Mouse (Mus musculus): ENCODE data around the gene Pcdh15. TPM values are rescaled to one million over a fixed set of nuclear protein-coding genes. Genes with fewer than 3 reads are reported as not detected.

Pcdh15 gene
- polyA plus RNA-seq, 1 experiment from 2014 or later = 0.87 TPM

DNA sequence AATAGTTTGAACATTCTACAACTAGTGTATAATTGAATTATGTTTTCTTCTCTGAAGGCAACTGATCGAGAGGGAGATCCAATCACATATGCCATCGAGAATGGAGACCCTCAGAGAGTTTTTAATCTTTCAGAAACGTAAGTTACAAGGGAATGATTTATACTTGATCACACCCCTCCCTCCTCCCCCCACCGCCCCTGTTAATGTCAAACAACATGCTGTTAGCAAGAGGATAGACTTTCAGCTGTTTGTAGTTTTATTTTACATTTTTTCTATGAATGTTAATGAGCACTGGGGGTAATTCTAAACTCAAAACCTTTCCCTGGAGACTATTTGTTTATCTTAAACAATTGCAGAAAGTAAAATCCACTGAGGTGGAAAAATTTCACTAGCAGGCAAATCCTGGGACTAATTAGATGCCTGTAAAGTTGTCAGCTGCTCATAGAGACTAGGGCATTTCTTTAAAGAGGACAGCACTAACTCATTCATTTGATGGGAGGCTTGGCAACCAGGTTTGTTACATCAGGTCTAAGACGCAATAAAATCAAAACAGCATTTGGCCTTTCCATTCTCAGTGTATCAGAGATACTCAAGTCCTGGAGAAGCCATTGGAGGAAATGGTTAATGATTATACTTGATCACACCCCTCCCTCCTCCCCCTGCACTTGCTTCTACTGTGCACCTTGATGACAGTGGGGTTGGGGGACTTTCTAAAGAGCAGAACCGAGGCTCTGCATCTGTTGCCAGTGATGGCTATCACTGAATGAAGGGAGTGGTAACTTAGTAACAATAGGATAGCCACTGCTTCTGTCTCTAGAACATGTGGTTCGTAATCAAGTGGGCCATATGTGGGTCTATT is 1280.4 kb downstream of the Pcdh15 start:
- H3K36me3 ChIP-seq = no peaks in the 10 kb centered on the region
- no peak overlapping the region for H3K27ac ChIP-seq
- WGBS = 23% methylated on average over 7 of the region's 7 CpGs
- H3K4me1 ChIP-seq = no peaks in the 10 kb centered on the region
- ATAC-seq (ENCODE audit: insufficient number of reproducible peaks, low FRiP score, low TSS enrichment, low read depth) = no peak
- no peak overlapping the region for H3K4me3 ChIP-seq
- H3K4me2 ChIP-seq = no peak overlapping the region
- no peaks in the 10 kb centered on the region for H3K27me3 ChIP-seq
- H3K9me3 ChIP-seq = no peaks in the 10 kb centered on the region
- no peak overlapping the region for H3K9ac ChIP-seq

DNA sequence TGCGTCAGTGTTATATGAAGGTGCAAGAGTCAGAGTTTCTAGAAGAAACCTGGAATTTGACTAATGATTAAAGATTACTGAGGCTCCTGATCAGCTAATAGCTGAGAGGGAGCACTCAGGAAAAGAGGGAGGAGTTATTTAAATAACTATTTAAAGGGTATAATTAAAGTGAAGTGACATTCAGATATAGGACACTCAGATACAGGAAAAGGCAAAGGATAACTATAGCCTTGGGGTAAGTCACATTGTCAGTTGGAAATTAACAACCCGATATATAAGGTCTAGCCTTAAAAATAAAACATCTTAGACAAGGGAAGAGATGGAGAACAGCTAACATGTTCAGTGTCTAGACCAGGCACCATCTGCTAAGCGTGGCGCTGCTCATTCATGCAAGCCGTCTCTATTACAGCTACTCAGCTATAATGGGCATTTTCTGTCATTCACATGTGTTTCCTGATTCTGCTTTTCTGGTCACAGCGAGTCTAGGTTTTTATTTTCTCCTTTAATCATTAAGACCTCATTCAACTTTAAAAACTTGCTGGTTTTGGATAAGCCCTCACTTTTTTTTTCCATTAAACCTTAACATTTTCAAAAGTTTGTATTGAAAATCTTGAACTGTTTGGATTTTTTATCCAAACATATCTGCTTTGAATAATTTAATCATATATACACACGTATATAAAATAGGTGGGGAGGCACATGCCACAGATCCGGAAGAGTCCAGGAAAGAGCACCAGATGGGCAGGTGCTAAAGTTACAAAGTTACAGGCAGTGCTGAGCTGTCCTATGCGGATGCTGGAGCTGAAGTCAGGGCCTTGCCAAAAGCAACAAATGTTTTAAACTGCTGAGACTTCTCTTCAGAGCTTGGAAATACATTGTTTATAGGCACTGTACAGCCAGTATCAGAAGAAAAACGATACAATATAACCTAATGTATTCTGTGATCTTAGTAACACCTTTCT is 1288.7 kb downstream of the Pcdh15 start:
- H3K36me3 ChIP-seq = no peaks in the 10 kb centered on the region
- H3K9ac ChIP-seq = no peak overlapping the region
- no peaks in the 10 kb centered on the region for H3K9me3 ChIP-seq
- H3K27ac ChIP-seq = no peak overlapping the region
- H3K4me3 ChIP-seq = no peak overlapping the region
- no peaks in the 10 kb centered on the region for H3K27me3 ChIP-seq
- WGBS = 38% methylated on average over 10 of the region's 10 CpGs
- no peaks in the 10 kb centered on the region for H3K4me1 ChIP-seq
- no peak for ATAC-seq (ENCODE audit: insufficient number of reproducible peaks, low FRiP score, low TSS enrichment, low read depth)
- H3K4me2 ChIP-seq = no peak overlapping the region

DNA sequence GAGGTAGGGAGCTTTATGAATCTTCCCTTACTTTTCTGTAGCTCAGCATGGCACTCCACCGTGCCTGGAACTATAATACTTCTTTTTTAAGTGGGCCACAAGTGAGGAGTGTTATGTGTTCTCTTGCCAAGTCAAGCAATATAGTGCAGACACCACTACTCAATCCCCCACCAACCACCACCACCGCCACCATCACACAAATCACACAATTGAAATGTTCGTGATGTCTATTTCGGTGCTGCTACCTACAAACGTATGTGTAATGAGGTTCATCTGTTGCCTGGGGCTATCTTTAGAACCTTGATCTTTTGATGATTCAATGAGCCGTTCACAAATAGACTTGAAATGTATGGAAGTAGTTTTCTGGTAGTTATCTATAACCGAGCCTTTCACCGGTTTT is 1304.0 kb downstream of the Pcdh15 start:
- Histone ChIP-seq H3K9ac (no peak overlapping the region), H3K9me3 (no peaks in the 10 kb centered on the region), H3K4me3 (no peak overlapping the region), H3K36me3 (no peaks in the 10 kb centered on the region), H3K27ac (no peak overlapping the region), H3K4me1 (no peaks in the 10 kb centered on the region), H3K4me2 (no peak overlapping the region), H3K27me3 (no peaks in the 10 kb centered on the region)
- 64% methylated on average over 8 of the region's 8 CpGs for WGBS
- no peak for ATAC-seq (ENCODE audit: insufficient number of reproducible peaks, low FRiP score, low TSS enrichment, low read depth)

DNA sequence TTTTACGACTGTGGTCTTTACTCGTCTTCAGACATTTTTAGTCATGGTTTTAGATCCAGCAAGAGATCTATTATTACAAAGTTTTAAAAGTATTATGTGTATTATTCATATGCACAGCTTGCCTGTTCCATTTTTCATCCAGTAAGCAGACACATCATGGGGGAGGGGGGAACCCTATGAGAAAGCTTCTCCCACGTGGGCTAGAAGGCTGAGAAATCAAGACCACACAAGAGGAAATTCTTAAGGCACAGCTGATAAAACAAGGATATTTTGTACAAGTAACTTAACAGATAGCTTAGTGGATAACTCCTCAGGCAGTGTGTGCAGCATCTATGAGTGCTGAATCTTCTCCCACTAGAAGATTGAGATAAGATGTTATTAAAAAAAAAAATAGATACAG is 1314.9 kb downstream of the Pcdh15 start:
- Histone ChIP-seq H3K27me3 (no peaks in the 10 kb centered on the region), H3K4me3 (no peak overlapping the region), H3K36me3 (no peaks in the 10 kb centered on the region), H3K4me2 (no peak overlapping the region), H3K9me3 (no peaks in the 10 kb centered on the region), H3K9ac (no peak overlapping the region), H3K4me1 (no peaks in the 10 kb centered on the region), H3K27ac (no peak overlapping the region)
- ATAC-seq (ENCODE audit: insufficient number of reproducible peaks, low FRiP score, low TSS enrichment, low read depth) = no peak
- WGBS = 28% methylated on average over 3 of the region's 3 CpGs

DNA sequence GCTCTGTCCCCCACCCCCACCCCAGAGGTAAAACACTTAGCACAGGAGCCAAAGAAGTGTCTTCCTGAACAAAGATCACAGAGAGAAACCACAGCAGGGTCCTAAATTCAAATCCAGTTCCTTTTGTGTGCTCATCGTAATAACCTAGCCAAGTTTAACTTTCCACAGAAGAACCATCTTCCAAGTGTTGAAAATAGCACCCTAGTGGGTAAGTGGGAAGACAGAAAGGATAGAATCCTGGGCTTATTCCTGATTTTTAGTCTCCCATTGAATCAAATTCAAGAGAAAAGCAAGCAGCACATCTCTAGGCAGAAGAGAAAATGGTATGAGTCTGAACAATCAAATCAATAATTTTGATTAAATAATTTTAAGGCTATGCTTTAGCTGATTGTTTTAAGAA is 1315.8 kb downstream of the Pcdh15 start:
- ATAC-seq (ENCODE audit: insufficient number of reproducible peaks, low FRiP score, low TSS enrichment, low read depth) = no peak
- H3K27ac ChIP-seq = no peak overlapping the region
- H3K9me3 ChIP-seq = no peaks in the 10 kb centered on the region
- H3K27me3 ChIP-seq = no peaks in the 10 kb centered on the region
- no peaks in the 10 kb centered on the region for H3K36me3 ChIP-seq
- no peaks in the 10 kb centered on the region for H3K4me1 ChIP-seq
- H3K4me3 ChIP-seq = no peak overlapping the region
- no peak overlapping the region for H3K4me2 ChIP-seq
- WGBS = 77% methylated on average over 1 of the region's 1 CpGs
- no peak overlapping the region for H3K9ac ChIP-seq

DNA sequence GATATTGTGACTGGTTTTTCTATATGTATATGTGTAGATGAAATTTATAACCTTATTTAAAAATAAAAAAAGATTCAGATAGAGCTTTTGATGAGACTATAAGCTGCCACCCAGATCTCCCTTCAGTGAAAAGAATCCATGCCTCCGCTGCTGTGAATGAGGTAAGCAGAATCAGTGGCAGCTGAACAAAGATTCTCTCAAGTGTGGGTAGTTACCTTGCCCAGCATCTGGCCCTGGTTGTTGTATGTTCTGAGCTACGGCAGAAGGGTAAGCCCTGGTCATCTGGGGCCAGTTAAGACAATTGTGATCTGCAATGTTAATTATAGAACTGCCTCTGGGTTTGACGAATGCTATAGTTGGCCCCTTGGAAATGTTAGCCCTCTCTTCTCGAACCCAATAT is 1316.2 kb downstream of the Pcdh15 start:
- 44% methylated on average over 4 of the region's 4 CpGs for WGBS

DNA sequence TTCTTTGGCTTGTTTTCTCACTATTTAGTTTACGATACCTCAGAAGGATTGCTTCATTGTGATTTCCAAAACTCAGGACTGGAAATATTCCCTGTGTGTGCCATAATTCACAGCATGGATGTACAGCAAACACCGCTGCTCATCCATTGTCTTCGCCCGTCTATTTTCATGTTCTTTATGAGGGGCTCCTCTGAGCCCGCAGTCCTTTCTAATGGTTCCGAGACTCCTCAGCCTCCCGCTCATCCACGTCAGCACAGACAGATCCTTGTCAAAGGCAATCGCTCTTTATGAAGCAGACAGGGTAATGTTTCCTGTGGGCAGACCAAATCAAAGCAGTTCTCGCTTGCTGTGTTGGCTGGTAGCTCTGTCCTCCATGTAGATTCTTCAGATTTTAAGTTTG is 1316.8 kb downstream of the Pcdh15 start:
- 80% methylated on average over 10 of the region's 10 CpGs for whole genome bisulfite sequencing
- no peak overlapping the region for H3K4me3 ChIP-seq
- no peaks in the 10 kb centered on the region for H3K4me1 ChIP-seq
- no peak overlapping the region for H3K27ac ChIP-seq
- no peaks in the 10 kb centered on the region for H3K27me3 ChIP-seq
- no peaks in the 10 kb centered on the region for H3K9me3 ChIP-seq
- no peak overlapping the region for H3K4me2 ChIP-seq
- no peaks in the 10 kb centered on the region for H3K36me3 ChIP-seq
- ATAC-seq (ENCODE audit: insufficient number of reproducible peaks, low FRiP score, low TSS enrichment, low read depth) = no peak
- H3K9ac ChIP-seq = no peak overlapping the region

More for the DNA sequence above, 1316.2 kb downstream of the Pcdh15 start:
- no peak for ATAC-seq (ENCODE audit: insufficient number of reproducible peaks, low FRiP score, low TSS enrichment, low read depth)
- no peaks in the 10 kb centered on the region for H3K9me3 ChIP-seq
- no peak overlapping the region for H3K4me2 ChIP-seq
- H3K27me3 ChIP-seq = no peaks in the 10 kb centered on the region
- no peak overlapping the region for H3K27ac ChIP-seq
- no peak overlapping the region for H3K4me3 ChIP-seq
- no peak overlapping the region for H3K9ac ChIP-seq
- H3K4me1 ChIP-seq = no peaks in the 10 kb centered on the region
- no peaks in the 10 kb centered on the region for H3K36me3 ChIP-seq

DNA sequence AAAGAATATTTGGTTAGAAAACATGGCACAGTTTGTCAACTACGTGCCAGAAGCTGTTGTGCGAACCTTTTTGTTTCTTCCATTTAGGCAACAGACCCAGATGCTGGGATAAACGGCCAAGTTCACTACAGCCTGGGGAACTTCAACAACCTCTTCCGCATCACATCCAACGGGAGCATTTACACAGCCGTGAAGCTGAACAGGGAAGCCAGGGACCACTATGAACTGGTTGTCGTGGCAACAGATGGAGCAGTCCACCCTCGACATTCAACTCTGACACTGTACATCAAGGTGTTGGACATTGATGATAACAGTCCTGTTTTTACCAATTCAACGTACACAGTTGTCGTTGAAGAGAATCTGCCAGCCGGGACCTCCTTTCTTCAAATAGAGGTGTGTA is 1350.9 kb downstream of the Pcdh15 start:
- no peak overlapping the region for H3K4me3 ChIP-seq
- ATAC-seq (ENCODE audit: insufficient number of reproducible peaks, low FRiP score, low TSS enrichment, low read depth) = no peak
- H3K4me1 ChIP-seq = no peaks in the 10 kb centered on the region
- WGBS = 81% methylated on average over 11 of the region's 11 CpGs
- H3K9me3 ChIP-seq = no peaks in the 10 kb centered on the region
- H3K9ac ChIP-seq = no peak overlapping the region
- H3K27ac ChIP-seq = no peak overlapping the region
- no peaks in the 10 kb centered on the region for H3K36me3 ChIP-seq
- H3K27me3 ChIP-seq = no peaks in the 10 kb centered on the region
- H3K4me2 ChIP-seq = no peak overlapping the region

DNA sequence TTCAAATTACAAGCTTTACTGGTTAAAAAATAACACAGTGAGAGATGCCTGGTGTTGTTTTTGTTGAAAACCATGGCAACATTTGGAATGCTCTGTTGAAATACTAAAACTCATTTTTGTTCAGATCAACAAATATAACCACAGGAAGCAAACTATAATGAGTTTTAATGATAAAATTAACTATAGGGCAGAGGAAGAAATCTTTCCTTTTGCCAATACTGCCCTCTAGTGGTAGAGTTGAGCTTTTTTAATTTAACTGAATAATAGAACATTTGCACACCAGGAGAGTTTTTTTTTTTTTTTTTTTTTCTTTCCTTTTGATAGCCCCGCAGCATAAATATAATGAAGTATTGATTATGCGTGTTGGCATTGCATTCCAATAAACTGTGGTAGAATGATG is 1364.8 kb downstream of the Pcdh15 start:
- Histone ChIP-seq H3K27ac (no peak overlapping the region), H3K4me2 (no peak overlapping the region), H3K4me3 (no peak overlapping the region), H3K4me1 (no peaks in the 10 kb centered on the region), H3K36me3 (no peaks in the 10 kb centered on the region), H3K27me3 (no peaks in the 10 kb centered on the region), H3K9me3 (no peaks in the 10 kb centered on the region), H3K9ac (no peak overlapping the region)
- WGBS = 22% methylated on average over 2 of the region's 2 CpGs
- no peak for ATAC-seq (ENCODE audit: insufficient number of reproducible peaks, low FRiP score, low TSS enrichment, low read depth)

DNA sequence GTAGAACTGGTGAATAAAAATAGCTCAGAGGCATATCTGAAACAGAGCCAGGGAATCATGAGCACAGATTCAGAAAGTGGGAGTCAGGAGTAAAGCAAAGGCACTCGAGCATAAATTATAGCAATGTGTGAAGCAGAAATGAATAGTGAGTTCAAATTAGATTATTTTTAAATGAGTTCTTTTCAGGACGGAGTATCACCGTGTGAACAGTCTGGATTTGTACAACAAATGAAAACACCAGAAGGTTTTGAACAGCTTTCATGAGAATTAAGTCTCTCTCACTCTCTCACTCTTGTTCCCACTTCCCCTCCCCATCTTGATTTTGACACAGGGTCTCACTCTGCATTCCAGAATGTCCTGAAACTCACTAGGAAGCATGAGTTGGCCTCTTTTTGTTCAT is 1381.6 kb downstream of the Pcdh15 start:
- ATAC-seq (ENCODE audit: insufficient number of reproducible peaks, low FRiP score, low TSS enrichment, low read depth) = no peak

DNA sequence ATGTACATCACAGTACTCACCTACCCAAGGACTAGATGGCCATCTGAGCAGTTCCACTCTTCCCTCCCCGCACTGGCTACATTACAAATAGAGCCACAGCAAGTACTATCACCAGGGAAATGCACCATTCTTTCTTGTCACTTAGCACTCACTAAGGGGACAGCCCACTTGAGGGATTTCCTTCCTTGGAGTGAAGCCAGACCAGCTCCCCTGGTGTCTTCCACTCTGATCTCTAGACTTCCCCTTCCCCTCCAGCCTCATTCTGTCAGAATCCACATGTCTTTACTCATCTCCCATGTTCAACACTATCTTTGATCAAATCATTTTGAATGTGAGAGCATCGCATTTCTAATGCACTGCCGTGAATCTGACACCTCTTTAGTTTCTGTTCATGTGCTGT is 1413.2 kb downstream of the Pcdh15 start:
- H3K36me3 ChIP-seq = no peaks in the 10 kb centered on the region
- no peaks in the 10 kb centered on the region for H3K9me3 ChIP-seq
- no peak overlapping the region for H3K9ac ChIP-seq
- no peak overlapping the region for H3K4me2 ChIP-seq
- 44% methylated on average over 3 of the region's 3 CpGs for WGBS
- H3K4me3 ChIP-seq = no peak overlapping the region
- no peaks in the 10 kb centered on the region for H3K4me1 ChIP-seq
- no peak overlapping the region for H3K27ac ChIP-seq
- H3K27me3 ChIP-seq = no peaks in the 10 kb centered on the region
- no peak for ATAC-seq (ENCODE audit: insufficient number of reproducible peaks, low FRiP score, low TSS enrichment, low read depth)

More for the DNA sequence above, 1381.6 kb downstream of the Pcdh15 start:
- H3K9ac ChIP-seq = no peak overlapping the region
- H3K4me1 ChIP-seq = no peaks in the 10 kb centered on the region
- 65% methylated on average over 3 of the region's 3 CpGs for WGBS
- no peaks in the 10 kb centered on the region for H3K27me3 ChIP-seq
- no peak overlapping the region for H3K4me2 ChIP-seq
- no peaks in the 10 kb centered on the region for H3K36me3 ChIP-seq
- no peaks in the 10 kb centered on the region for H3K9me3 ChIP-seq
- no peak overlapping the region for H3K27ac ChIP-seq
- no peak overlapping the region for H3K4me3 ChIP-seq

DNA sequence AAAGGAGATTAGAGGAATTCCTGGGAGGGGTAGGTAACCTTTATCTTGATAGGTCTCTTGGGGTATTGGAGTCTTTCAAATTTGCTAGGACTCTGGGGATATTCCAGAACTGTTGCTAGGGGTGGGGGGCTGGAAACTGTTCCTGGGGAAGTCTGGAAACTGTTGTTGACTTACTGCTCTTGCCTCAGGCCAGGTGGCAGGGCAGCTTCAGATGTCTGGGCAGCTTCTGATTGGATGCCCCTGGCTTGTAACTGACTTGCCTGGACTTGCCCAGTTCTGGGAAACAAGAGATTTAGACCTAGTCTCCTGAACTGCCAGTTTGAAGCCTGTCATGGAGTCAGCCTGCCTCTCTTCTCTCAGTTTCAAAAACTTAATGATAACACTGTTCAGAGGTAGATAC is 1414.6 kb downstream of the Pcdh15 start:
- no peak for ATAC-seq (ENCODE audit: insufficient number of reproducible peaks, low FRiP score, low TSS enrichment, low read depth)
- Histone ChIP-seq H3K4me2 (no peak overlapping the region), H3K4me1 (no peaks in the 10 kb centered on the region)

More for the DNA sequence above, 1414.6 kb downstream of the Pcdh15 start:
- H3K27me3 ChIP-seq = no peaks in the 10 kb centered on the region
- H3K9ac ChIP-seq = no peak overlapping the region
- H3K27ac ChIP-seq = no peak overlapping the region
- H3K9me3 ChIP-seq = no peaks in the 10 kb centered on the region
- H3K36me3 ChIP-seq = no peaks in the 10 kb centered on the region
- H3K4me3 ChIP-seq = no peak overlapping the region

All from limb, embryonic 15.5 days (tissue).